Mouse (Mus musculus) G1E (cell line): Measurements from ENCODE around the gene Frmpd4.

ENCODE experiments used
- CTCF ChIP-seq: IDR thresholded peaks from 2 replicates; pipeline ENCODE4 v1.5.1; 2012; ENCODE audit warnings: low read depth, low read length, inconsistent platforms, mixed read lengths
- GATA1 ChIP-seq: IDR thresholded peaks from 2 replicates; pipeline ENCODE4 v1.6.1; 2012; ENCODE audit warnings: borderline replicate concordance, low read length, inconsistent platforms, mixed read lengths
- TAL1 ChIP-seq: conservative IDR thresholded peaks from 2 replicates; pipeline ENCODE4 v1.6.1; 2012; ENCODE audit warnings: low read depth, low read length, inconsistent platforms, mixed read lengths

DNA sequence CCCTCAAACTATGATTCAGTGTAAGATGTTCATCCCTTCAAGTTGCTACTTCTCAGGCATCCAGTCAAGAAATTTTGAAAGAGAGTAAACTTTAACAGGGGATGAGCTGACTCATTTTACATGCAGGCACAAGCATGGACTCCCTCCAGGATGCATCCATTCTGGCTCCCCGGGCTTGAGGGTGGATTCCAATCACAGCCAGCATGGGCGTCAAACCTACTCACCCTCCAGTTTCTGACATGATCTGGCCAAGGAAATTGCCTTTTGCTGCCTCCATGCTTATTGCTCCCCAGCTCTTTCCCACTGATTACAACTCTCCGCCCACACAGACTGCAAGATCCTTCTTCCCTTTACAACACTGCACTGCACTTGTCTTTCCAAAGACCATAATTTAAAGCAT, 370.0 kb downstream of the Frmpd4 start:
- TF ChIP-seq CTCF (no peak), GATA1 (no peak), TAL1 (no peak)
